Mouse (Mus musculus): ENCODE data around the gene Gm27029. TPM values are rescaled to one million over a fixed set of nuclear protein-coding genes. Genes with fewer than 3 reads are reported as not detected.
A peak's percentile ranks its signal among the peaks of the same experiment; 100 is the strongest.
"Not testable (repeated sequence)": the region's sequence is repeated elsewhere in the genome, so short reads cannot be mapped to it uniquely, and the experiment has no call there.

The Gm27029 gene
- polyA plus RNA-seq, 1 experiment from 2014 or later, result 9.8 TPM

DNA sequence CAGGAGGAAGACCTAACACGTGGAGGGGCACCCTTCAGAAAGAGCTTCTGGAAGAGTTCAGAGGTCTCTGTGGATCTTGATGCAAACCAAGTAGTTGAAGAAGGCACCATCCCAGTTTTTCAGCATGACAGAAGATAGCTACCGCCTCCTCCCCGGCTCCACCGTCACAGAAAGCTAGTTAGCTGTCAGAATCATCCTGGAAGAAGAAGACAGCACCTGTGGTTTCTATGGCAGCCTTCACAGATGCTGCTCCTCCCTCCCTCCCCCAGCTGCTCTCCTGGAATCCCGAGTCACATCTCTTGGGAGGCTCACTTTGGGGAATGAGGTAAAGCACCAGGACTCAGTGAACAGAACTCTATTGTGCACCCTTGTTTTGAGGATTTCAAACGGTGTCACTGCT lies 5.6 kb downstream of the Gm27029 start:
- Histone ChIP-seq H3K9me3 (no peaks in the 10 kb centered on the region), H3K27me3 (no peaks in the 10 kb centered on the region), H3K9ac (replicated peaks) (no peak overlapping the region), H3K36me3 (peaks cover 2% of the 10 kb centered on the region; the same call in 1 of the 2 replicates), H3K27ac (no peak overlapping the region), H3K4me2 (no peak overlapping the region), H3K4me1 (replicated peaks) (peaks cover 13% of the 10 kb centered on the region), H3K4me3 (replicated peaks) (no peak overlapping the region)
- ATAC-seq (ENCODE audit: insufficient number of reproducible peaks, insufficient read depth, low FRiP score, low TSS enrichment, low read depth), result no peak
- 59% methylated on average over 6 of the region's 6 CpGs for whole genome bisulfite sequencing

DNA sequence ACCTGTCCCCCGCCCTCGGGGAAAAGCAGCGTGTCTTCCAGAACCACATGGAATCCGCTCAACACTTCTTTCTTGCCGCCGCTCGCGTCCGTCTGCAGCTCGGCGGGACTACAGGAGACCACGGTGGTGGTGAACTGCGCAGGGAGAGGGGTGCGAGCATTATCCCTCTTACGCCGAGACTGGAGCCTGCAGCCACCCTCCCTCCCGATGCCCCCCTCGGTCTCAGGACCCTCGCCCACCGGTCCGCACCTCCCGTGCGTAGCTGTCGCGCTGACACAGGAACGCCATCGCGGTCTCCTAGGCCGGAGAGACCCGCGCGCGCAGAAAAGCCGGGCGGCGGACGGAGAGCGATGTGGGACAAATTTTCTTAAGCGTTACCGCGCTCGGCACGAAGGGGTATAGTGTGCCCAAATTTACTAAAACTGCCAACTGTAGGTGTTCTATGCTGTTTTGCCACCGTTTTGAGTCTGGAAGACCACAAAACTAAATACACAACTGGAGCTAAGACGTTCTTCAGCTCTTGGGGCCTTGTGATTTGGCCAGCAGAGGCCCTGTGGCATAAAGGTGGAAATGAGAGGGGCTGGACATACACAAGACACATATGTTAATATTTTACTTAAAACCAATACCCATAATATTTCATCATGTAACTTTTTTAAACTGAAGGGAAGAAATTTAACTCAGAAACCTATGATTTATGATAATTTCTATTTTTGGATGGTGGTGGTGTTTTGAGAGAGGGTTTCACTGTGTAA lies 7.3 kb downstream of the Gm27029 start, which contains the start of gene Aarsd1:
Gene Aarsd1 (minus strand): TSS at position 515 of the 755 bp plus-strand sequence.
- Histone ChIP-seq H3K4me1 (replicated peaks) (peaks cover 8% of the 10 kb centered on the region), H3K27me3 (no peaks in the 10 kb centered on the region), H3K9ac (replicated peaks) (peak within 1 kb of the TSS; percentile 85), H3K4me2 (peak within 1 kb of the TSS; percentile 83), H3K9me3 (no peaks in the 10 kb centered on the region), H3K36me3 (peaks cover 18% of the 10 kb centered on the region), H3K27ac (peak within 1 kb of the TSS; percentile 79), H3K4me3 (replicated peaks) (peak within 1 kb of the TSS; percentile 86)
- ATAC-seq (ENCODE audit: insufficient number of reproducible peaks, insufficient read depth, low FRiP score, low TSS enrichment, low read depth), result peak; percentile 58; the same call in 1 of the 2 replicates
- under 1% methylated on average over 45 of the region's 45 CpGs for WGBS

DNA sequence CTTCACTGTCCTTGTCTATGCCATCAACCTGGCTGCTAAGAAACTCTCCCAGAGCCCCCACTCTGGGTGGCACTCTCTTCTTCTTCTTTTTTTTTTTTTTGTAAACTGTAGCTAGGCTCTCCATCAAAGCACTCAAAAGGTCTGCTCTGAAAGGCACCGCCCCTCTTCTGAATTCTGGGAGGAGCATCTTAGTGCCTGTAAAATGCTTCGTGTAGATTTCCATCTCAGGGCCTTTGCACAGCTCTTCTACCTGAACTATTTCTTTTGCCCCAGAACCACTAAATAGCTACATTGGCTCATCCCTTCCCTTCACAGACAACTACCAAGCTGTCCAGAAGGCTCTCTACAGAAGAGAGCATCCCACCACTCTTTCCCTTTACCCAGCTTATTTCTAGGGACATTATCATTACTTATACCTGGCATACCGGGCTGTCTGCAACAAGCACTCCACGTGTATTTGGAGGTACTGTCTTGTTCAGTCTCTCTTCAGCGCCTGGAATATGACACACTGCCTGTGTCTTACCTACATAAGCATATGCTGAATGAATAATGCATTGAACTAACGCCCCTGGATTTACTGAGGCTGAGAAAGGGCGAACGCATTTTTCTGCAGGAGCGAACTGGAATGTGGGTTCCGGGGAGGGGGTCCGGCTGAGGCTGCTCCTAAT lies 8.0 kb downstream of the Gm27029 start:
- ATAC-seq (ENCODE audit: insufficient number of reproducible peaks, insufficient read depth, low FRiP score, low TSS enrichment, low read depth), result 0 out of 2 replicates have a peak, but pooled peaks have one; percentile 34
- Histone ChIP-seq H3K36me3 (peaks cover 25% of the 10 kb centered on the region), H3K9ac (replicated peaks) (peak overlapping the region; percentile 85), H3K4me1 (replicated peaks) (peaks cover 8% of the 10 kb centered on the region), H3K4me3 (replicated peaks) (peak overlapping the region; percentile 86), H3K4me2 (peak overlapping the region; percentile 83), H3K9me3 (no peaks in the 10 kb centered on the region), H3K27ac (peak overlapping the region; percentile 79), H3K27me3 (no peaks in the 10 kb centered on the region)
- WGBS, result 3% methylated on average over 11 of the region's 11 CpGs

DNA sequence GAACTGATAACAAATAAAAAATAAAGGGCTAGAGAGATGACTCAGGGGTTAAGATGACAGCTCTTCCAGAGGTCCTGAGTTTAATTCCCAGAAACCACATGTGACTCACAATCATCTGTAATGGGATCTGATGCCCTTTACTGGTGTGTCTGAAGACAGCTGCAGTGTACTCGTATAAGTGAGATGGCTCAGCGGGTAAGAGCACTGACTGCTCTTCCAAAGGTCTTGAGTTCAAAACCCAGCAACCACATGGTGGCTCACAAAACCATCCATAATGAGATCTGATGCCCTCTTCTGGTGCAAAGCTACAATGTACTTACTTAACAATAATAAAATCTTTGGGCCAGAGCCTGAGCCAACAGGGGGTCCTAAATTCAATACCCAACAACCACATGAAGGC lies 9.3 kb downstream of the Gm27029 start:
- WGBS, result 96% methylated on average over 2 of the region's 2 CpGs
- Histone ChIP-seq H3K4me1 (replicated peaks) (peaks cover 8% of the 10 kb centered on the region), H3K27me3 (no peaks in the 10 kb centered on the region), H3K9me3 (no peaks in the 10 kb centered on the region), H3K4me2 (no peak overlapping the region), H3K27ac (no peak overlapping the region), H3K36me3 (peaks cover 38% of the 10 kb centered on the region), H3K4me3 (replicated peaks) (no peak overlapping the region), H3K9ac (replicated peaks) (no peak overlapping the region)
- no peak for ATAC-seq (ENCODE audit: insufficient number of reproducible peaks, insufficient read depth, low FRiP score, low TSS enrichment, low read depth)

DNA sequence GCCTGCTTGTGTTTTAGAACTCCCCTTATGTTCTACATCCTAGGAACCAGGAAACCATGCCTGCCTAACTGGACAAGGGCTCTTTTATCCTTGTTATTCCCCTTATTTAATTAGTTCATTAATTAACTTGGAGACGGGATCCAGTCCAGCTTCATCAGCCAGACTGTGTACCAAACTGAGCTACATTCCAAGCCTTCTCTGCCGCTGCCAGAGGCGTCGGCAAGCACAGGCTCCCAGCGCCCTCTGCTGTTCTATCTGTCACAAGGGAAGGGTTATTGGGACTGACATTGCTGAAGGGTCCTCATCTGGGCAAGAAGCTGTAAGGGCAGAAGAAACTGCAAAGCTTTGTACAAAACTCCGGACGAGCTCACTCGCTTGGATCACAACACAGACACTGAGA lies 29.5 kb downstream of the Gm27029 start:
- H3K4me3 ChIP-seq (replicated peaks), result no peak overlapping the region
- no peak overlapping the region for H3K27ac ChIP-seq
- H3K4me2 ChIP-seq, result no peak overlapping the region
- no peaks in the 10 kb centered on the region for H3K9me3 ChIP-seq
- 0 out of 2 replicates have a peak overlapping the region, but pooled peaks have one; percentile 2 for H3K9ac ChIP-seq (replicated peaks)
- H3K36me3 ChIP-seq, result no peaks in the 10 kb centered on the region
- 8% methylated on average over 8 of the region's 8 CpGs for WGBS
- ATAC-seq (ENCODE audit: insufficient number of reproducible peaks, insufficient read depth, low FRiP score, low TSS enrichment, low read depth), result no peak
- no peaks in the 10 kb centered on the region for H3K4me1 ChIP-seq (replicated peaks)
- H3K27me3 ChIP-seq, result no peaks in the 10 kb centered on the region

DNA sequence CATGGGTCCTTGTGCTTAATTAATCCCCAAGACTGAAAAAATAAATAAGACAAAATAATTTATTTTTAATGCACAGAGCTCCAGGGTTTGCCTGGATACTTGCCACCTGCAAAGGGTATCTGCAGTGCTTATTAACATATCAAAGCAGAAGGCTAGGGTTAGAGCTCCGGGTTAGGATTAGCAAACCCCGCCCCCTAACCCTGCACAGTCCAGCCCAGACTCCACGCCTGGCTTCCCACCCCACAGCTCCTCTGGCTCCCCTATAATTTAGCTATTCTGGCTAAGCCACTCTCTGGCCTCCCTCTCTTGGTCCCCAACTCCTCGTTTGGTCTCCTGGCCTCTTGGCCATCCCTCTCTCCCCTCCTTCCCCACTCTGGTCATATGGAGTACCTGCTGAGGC lies 42.8 kb downstream of the Gm27029 start:
- Histone ChIP-seq H3K9me3 (no peaks in the 10 kb centered on the region), H3K4me2 (no peak overlapping the region), H3K27me3 (no peaks in the 10 kb centered on the region), H3K4me3 (replicated peaks) (no peak overlapping the region), H3K4me1 (replicated peaks) (no peaks in the 10 kb centered on the region), H3K27ac (no peak overlapping the region), H3K36me3 (no peaks in the 10 kb centered on the region), H3K9ac (replicated peaks) (no peak overlapping the region)
- ATAC-seq (ENCODE audit: insufficient number of reproducible peaks, insufficient read depth, low FRiP score, low TSS enrichment, low read depth), result no peak; the same call in 1 of the 2 replicates
- 19% methylated on average over 4 of the region's 4 CpGs for WGBS

DNA sequence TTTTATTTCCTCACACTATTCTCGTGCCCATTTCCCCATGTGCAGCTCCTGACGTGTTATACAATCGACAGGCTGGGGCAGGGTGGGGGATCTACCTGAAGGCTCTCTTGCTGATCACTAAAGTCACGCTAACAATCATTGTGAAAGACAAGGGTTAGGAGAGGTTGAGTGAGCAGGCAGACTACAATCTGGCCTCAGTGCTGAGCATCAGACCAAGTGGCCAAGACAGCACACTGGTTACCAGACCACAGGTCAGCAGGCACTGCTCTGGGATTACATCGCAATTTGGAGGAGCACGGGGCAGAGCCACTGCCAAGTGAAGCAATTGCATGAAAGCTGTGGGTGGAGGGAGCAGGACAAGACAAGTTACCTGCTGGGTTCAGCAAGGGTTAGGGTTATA lies 45.7 kb downstream of the Gm27029 start:
- WGBS, result 73% methylated on average over 6 of the region's 6 CpGs
- Histone ChIP-seq H3K27me3 (no peaks in the 10 kb centered on the region), H3K4me3 (replicated peaks) (no peak overlapping the region), H3K4me2 (no peak overlapping the region), H3K4me1 (replicated peaks) (no peaks in the 10 kb centered on the region), H3K27ac (no peak overlapping the region), H3K9me3 (no peaks in the 10 kb centered on the region), H3K36me3 (no peaks in the 10 kb centered on the region), H3K9ac (replicated peaks) (no peak overlapping the region)
- no peak for ATAC-seq (ENCODE audit: insufficient number of reproducible peaks, insufficient read depth, low FRiP score, low TSS enrichment, low read depth)

DNA sequence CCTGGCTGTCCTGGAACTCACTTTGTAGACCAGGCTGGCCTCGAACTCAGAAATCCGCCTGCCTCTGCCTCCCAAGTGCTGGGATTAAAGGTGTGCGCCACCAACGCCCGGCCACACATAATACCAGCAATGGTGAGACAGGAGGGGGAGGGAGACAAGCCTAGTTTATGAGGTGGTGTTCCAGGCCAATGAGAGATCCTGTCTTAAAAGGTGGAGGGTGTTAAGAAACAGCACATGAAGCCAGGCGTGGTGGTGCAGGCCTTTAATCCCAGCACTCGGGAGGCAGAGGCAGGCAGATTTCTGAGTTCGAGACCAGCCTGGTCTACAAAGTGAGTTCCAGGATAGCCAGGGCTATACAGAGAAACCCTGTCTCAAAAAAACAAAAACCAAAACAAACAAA lies 46.4 kb downstream of the Gm27029 start:
- not testable (repeated sequence) for H3K4me3 ChIP-seq (replicated peaks); H3K4me1 ChIP-seq (replicated peaks); H3K9ac ChIP-seq (replicated peaks); H3K27ac ChIP-seq; H3K27me3 ChIP-seq; H3K4me2 ChIP-seq; H3K36me3 ChIP-seq; H3K9me3 ChIP-seq; ATAC-seq (ENCODE audit: insufficient number of reproducible peaks, insufficient read depth, low FRiP score, low TSS enrichment, low read depth)
- 95% methylated on average over 8 of the region's 8 CpGs for WGBS

DNA sequence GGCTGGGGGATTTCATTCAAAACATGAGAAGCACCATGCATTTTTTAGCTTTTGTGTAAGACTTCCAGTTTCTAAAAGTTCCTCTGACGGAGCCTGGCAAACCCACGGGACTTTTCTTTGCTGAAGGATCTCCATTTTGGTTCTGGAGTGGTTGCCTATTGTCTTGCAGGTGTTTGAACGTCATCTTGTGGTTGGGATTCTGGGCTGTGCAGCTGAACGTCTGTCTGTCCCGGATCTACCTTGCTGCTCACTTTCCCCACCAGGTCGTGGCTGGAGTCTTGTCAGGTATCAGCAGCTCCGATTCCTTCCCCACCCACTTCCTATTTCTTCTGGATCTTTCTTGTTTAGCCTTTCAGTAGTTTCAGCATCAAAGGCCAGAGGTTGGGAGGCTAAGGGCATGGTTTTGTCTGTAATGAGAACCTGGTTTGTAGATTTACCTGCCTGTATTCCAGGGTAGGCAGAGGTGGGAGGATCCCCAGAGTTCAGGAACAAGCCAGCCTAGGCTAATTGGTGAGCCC lies 50.1 kb downstream of the Gm27029 start:
- ATAC-seq (ENCODE audit: insufficient number of reproducible peaks, insufficient read depth, low FRiP score, low TSS enrichment, low read depth), result no peak
- Histone ChIP-seq H3K9me3 (no peaks in the 10 kb centered on the region), H3K4me3 (replicated peaks) (no peak overlapping the region), H3K4me2 (no peak overlapping the region), H3K9ac (replicated peaks) (no peak overlapping the region), H3K36me3 (no peaks in the 10 kb centered on the region), H3K27ac (no peak overlapping the region), H3K27me3 (no peaks in the 10 kb centered on the region), H3K4me1 (replicated peaks) (no peaks in the 10 kb centered on the region)
- WGBS, result 72% methylated on average over 7 of the region's 7 CpGs

DNA sequence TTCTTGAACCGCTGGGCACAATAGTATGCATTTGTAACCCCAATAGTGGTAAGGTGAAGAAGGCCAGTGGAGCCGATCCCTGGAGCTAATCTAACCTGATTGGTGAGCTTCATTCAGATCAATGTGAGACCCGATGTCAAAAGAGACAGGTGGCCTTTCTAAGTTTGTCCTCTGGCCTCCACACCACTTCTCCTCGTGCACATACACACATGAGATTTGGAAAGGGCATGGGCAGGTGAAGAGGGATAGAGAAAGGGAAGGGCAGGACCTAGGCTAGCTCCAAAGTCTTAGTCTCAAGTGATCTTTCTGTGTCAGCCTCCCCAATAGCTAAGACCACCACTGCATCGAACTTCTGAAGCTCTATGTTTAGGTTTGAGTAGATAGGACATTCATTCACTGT lies 54.5 kb downstream of the Gm27029 start:
- no peaks in the 10 kb centered on the region for H3K27me3 ChIP-seq
- no peak overlapping the region for H3K4me3 ChIP-seq (replicated peaks)
- H3K4me2 ChIP-seq, result no peak overlapping the region
- no peak for ATAC-seq (ENCODE audit: insufficient number of reproducible peaks, insufficient read depth, low FRiP score, low TSS enrichment, low read depth)
- 75% methylated on average over 5 of the region's 5 CpGs for WGBS
- no peaks in the 10 kb centered on the region for H3K4me1 ChIP-seq (replicated peaks)
- no peaks in the 10 kb centered on the region for H3K36me3 ChIP-seq
- no peak overlapping the region for H3K9ac ChIP-seq (replicated peaks)
- H3K27ac ChIP-seq, result no peak overlapping the region
- no peaks in the 10 kb centered on the region for H3K9me3 ChIP-seq

DNA sequence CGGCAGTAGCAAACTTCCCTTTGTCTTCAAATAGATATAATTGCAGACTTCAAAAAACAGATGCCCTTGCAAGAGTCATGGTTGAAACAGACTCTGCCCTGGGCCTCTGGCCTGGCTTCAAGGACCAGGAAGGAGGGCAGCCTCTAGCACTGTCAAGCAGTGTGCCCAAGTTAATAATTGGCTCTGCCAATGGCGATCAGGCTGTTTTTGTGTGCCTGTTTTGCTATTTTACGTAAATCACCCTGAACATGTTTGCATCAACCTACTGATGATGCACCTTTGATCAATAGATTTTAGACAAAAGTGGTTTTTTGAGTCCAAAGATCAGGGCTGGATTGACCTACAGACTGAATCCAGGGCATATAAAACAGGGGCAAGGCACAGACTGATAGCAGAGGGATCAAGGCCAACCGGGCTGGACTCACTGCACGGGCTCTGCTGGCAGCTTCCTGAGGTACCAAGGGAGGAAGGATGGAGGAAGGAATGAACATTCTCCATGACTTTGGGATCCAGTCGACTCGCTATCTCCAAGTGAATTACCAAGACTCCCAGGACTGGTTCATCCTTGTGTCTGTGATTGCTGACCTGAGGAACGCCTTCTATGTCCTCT lies 57.2 kb downstream of the Gm27029 start, which contains the start of gene G6pc:
Gene G6pc (plus strand): TSS at position 236 of the 610 bp plus-strand sequence.
- Histone ChIP-seq H3K4me2 (no peak within 1 kb of the TSS), H3K4me3 (replicated peaks) (no peak within 1 kb of the TSS), H3K27ac (no peak within 1 kb of the TSS), H3K9me3 (no peaks in the 10 kb centered on the region), H3K9ac (replicated peaks) (no peak within 1 kb of the TSS), H3K27me3 (no peaks in the 10 kb centered on the region), H3K4me1 (replicated peaks) (no peaks in the 10 kb centered on the region), H3K36me3 (no peaks in the 10 kb centered on the region)
- ATAC-seq (ENCODE audit: insufficient number of reproducible peaks, insufficient read depth, low FRiP score, low TSS enrichment, low read depth), result no peak
- WGBS, result 85% methylated on average over 8 of the region's 8 CpGs
